Mouse (Mus musculus) granulocyte monocyte progenitor cell, adult 5-6 weeks (primary cell): ENCODE data around the gene Vmn2r53. TPM values are rescaled to one million over a fixed set of nuclear protein-coding genes. Genes with fewer than 3 reads are reported as not detected.
"Not testable (repeated sequence)": the region's sequence is repeated elsewhere in the genome, so short reads cannot be mapped to it uniquely, and the experiment has no call there.

ENCODE experiments used
- ATAC-seq: replicated peaks from 2 replicates; pipeline ENCODE4 v1.8.0; 2016; ENCODE audit warnings: mild to moderate bottlenecking, moderate TSS enrichment, inconsistent platforms; ENCODE audit not compliant: poor library complexity, severe bottlenecking
- total RNA-seq, 2 experiments: library from RNA; stranded (forward) in 1 of 2; stranded (reverse) in 1 of 2; fragments of 200-712, 200-1000 nt in 1 of 2; fragments of >200 nt in 1 of 2; fragmentation: Nextera tagmentation in 1 of 2; gene quantifications; 2 replicates each; pipeline ENCODE4 v1.2.3; 2014 to 2017

The Vmn2r53 gene
- total RNA-seq (2014; fragmentation: Nextera tagmentation) (not detected in 2 replicates), total RNA-seq (2017) (not detected in 2 replicates)

- ATAC-seq = no peak
Observed at GRCm38 (mm10) chr7:12608688-12609087, at the start of gene Vmn2r53. Vmn2r53 (minus strand) TSS chr7:12608788.

- ATAC-seq = not testable (repeated sequence)
Observed at GRCm38 (mm10) chr7:12640219-12640618, 31.6 kb upstream of the Vmn2r53 start, which contains the start of gene Vmn2r54. Vmn2r54 (minus strand) TSS chr7:12640319.

Other genes with a start within 250 kb of the Vmn2r53 start
- gene Vmn1r84, start 239.5 kb downstream of the Vmn2r53 start, total RNA-seq (2014; fragmentation: Nextera tagmentation) = not detected in 2 replicates
- not detected in 2 replicates for gene Vmn1r84, start 239.5 kb downstream of the Vmn2r53 start, total RNA-seq (2017)
- 1.2 TPM in 1 of 2 replicates, not detected in the other for gene Zfp551, start 186.0 kb downstream of the Vmn2r53 start, total RNA-seq (2014; fragmentation: Nextera tagmentation)
- 0.93 and 1.7 TPM in 2 replicates for gene Zfp551, start 186.0 kb downstream of the Vmn2r53 start, total RNA-seq (2017)
- 5.5 and 17.0 TPM in 2 replicates for gene Zfp606, start 130.5 kb downstream of the Vmn2r53 start, total RNA-seq (2014; fragmentation: Nextera tagmentation)
- 11.9 and 14.2 TPM in 2 replicates for gene Zfp606, start 130.5 kb downstream of the Vmn2r53 start, total RNA-seq (2017)
- gene 2900092C05Rik, start 96.3 kb downstream of the Vmn2r53 start, total RNA-seq (2014; fragmentation: Nextera tagmentation) = not detected in 2 replicates
- gene 2900092C05Rik, start 96.3 kb downstream of the Vmn2r53 start, total RNA-seq (2017) = not detected in 2 replicates
- gene Vmn2r54, start 31.5 kb upstream of the Vmn2r53 start, total RNA-seq (2014; fragmentation: Nextera tagmentation) = not detected in 2 replicates
- gene Vmn2r54, start 31.5 kb upstream of the Vmn2r53 start, total RNA-seq (2017) = not detected in 2 replicates
- gene Vmn2r55, start 76.2 kb upstream of the Vmn2r53 start, total RNA-seq (2014; fragmentation: Nextera tagmentation) = not detected in 2 replicates
- not detected in 2 replicates for gene Vmn2r55, start 76.2 kb upstream of the Vmn2r53 start, total RNA-seq (2017)
- not detected in 2 replicates for gene Vmn2r56, start 126.2 kb upstream of the Vmn2r53 start, total RNA-seq (2014; fragmentation: Nextera tagmentation)
- gene Vmn2r56, start 126.2 kb upstream of the Vmn2r53 start, total RNA-seq (2017) = not detected in 2 replicates
- 0.26 and 3.4 TPM in 2 replicates for gene Zscan18, start 194.8 kb upstream of the Vmn2r53 start, total RNA-seq (2014; fragmentation: Nextera tagmentation)
- gene Zscan18, start 194.8 kb upstream of the Vmn2r53 start, total RNA-seq (2017) = 1.6 and 3.3 TPM in 2 replicates
- 9.1 and 16.6 TPM in 2 replicates for gene Zfp329, start 210.1 kb upstream of the Vmn2r53 start, total RNA-seq (2014; fragmentation: Nextera tagmentation)
- 6.7 and 8.3 TPM in 2 replicates for gene Zfp329, start 210.1 kb upstream of the Vmn2r53 start, total RNA-seq (2017)
- gene Zfp110, start 226.0 kb upstream of the Vmn2r53 start, total RNA-seq (2014; fragmentation: Nextera tagmentation) = 28.1 and 34.8 TPM in 2 replicates
- 38.2 and 45.9 TPM in 2 replicates for gene Zfp110, start 226.0 kb upstream of the Vmn2r53 start, total RNA-seq (2017)